Mouse (Mus musculus) hindbrain, embryonic 14.5 days (tissue): ENCODE measurements around the gene Ephx4. TPM values are rescaled to one million over a fixed set of nuclear protein-coding genes. Genes with fewer than 3 reads are reported as not detected.

ENCODE experiments used
- ATAC-seq: fragments of 200-750 bp; cut with Nextera tagmentation; 2 replicates; pipeline ENCODE4 v1.8.0; 2017; ENCODE audit warnings: moderate number of reproducible peaks, mild to moderate bottlenecking, moderate TSS enrichment, moderate library complexity; ENCODE audit not compliant: low FRiP score
- DNase-seq: peaks from one replicate; pipeline ENCODE4 v3.0.0-alpha.2; 2015; ENCODE audit warnings: low spot score
- H3K27ac ChIP-seq: fragments of 300-500 bp; sonication (generic); 2 replicates; pipeline ENCODE4 v1.5.1; 2014; ENCODE audit warnings: mild to moderate bottlenecking, moderate library complexity
- H3K27me3 ChIP-seq: fragments of 300-500 bp; sonication (generic); 2 replicates; pipeline ENCODE4 v1.6.1; 2014; ENCODE audit warnings: mild to moderate bottlenecking, low read length, mixed read lengths; ENCODE audit not compliant: control insufficient read depth, insufficient read depth
- H3K36me3 ChIP-seq: fragments of 300-500 bp; sonication (generic); replicated peaks from 2 replicates; pipeline ENCODE4 v1.6.1; 2014; ENCODE audit not compliant: control insufficient read depth, insufficient read depth
- H3K4me1 ChIP-seq: fragments of 300-500 bp; sonication (generic); replicated peaks from 2 replicates; pipeline ENCODE4 v1.6.1; 2014; ENCODE audit warnings: antibody characterized with exemption, low read length, mixed read lengths; ENCODE audit not compliant: control insufficient read depth, insufficient read depth
- H3K4me2 ChIP-seq: fragments of 300-500 bp; sonication (generic); replicated peaks from 2 replicates; pipeline ENCODE4 v1.6.1; 2014; ENCODE audit warnings: mild to moderate bottlenecking, moderate library complexity
- H3K4me3 ChIP-seq: fragments of 300-500 bp; sonication (generic); replicated peaks from 2 replicates; pipeline ENCODE4 v1.5.1; 2014; ENCODE audit warnings: mild to moderate bottlenecking, low read length
- H3K9ac ChIP-seq: fragments of 300-500 bp; sonication (generic); 2 replicates; pipeline ENCODE4 v1.6.1; 2014
- H3K9me3 ChIP-seq: fragments of 300-500 bp; sonication (generic); 2 replicates; pipeline ENCODE4 v1.6.1; 2016; ENCODE audit warnings: low read length; ENCODE audit not compliant: control insufficient read depth
- WGBS: fragments of 180-500 bp; shearing (Covaris S2); extraction: QIAGEN DNeasy Blood & Tissue Kit; methylation state at CpG from one replicate; pipeline ENCODE4 v1.1.7; 2014; 5-methylcytosine and 5-hydroxymethylcytosine counted together
- polyA plus RNA-seq: library from polyadenylated mRNA; unstranded; fragments of >200 nt; fragmentation: Nextera tagmentation; extraction: Ambion mirVana; gene quantifications from 2 replicates; pipeline ENCODE4 v1.2.1, GENCODE M21; 2014

Ephx4 gene
- polyA plus RNA-seq, 1 experiment from 2014 or later = 2.9 TPM

DNA sequence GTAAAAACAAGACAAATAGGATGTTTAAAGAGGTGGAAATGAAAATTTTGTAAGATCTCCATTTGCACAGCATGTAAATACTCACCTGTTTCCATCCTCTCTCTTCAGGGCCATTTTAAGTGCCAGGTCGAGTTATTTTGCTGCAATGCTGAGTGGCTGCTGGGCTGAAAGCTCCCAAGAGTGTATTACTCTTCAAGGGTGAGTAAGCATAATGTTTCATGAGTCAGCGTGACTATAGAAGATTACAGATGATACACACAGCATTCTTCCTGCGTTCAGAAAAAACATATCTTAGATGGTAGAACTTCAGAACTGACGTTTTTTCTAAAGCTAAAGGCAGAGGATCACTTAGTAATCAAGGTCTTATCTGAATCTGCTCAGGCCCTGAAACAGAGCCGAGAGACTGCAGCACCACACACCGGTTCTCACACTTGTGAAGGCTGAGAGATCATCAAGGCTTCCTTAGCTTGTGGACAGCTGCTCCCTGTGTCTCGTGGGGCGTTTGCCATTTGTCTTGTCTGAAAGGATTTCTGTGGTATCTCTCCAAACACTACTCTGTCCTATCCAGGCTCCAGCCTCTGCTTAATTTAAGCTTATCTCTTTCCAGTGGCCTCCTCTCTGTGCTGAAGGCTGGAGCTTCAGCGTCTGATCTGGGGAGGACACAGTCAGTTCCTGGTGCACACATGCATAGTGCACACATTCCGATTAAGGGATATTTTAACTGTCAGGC is 68.2 kb downstream of the Ephx4 start:
- Histone ChIP-seq H3K4me3 (no peak overlapping the region), H3K4me1 (no peaks in the 10 kb centered on the region), H3K36me3 (no peaks in the 10 kb centered on the region; the same call in 1 of the 2 replicates), H3K9me3 (no peaks in the 10 kb centered on the region), H3K9ac (no peak overlapping the region), H3K27ac (no peak overlapping the region), H3K27me3 (no peaks in the 10 kb centered on the region), H3K4me2 (no peak overlapping the region)
- DNase-seq = no peak
- WGBS = 78% methylated on average over 10 of the region's 10 CpGs
- ATAC-seq = no peak

Other genes starting within 250 kb of the Ephx4 start
- 7.1 TPM in 2 replicates for gene Tgfbr3, start 113.1 kb upstream of the Ephx4 start, polyA plus RNA-seq
- 3.2 and 3.4 TPM in 2 replicates for gene Brdt, start 71.6 kb upstream of the Ephx4 start, polyA plus RNA-seq
- gene Lpcat2b, start 28.8 kb downstream of the Ephx4 start, polyA plus RNA-seq = not detected in 2 replicates
- 17.9 and 23.0 TPM in 2 replicates for gene Btbd8, start 35.3 kb downstream of the Ephx4 start, polyA plus RNA-seq
- gene Gm42669, start 104.9 kb downstream of the Ephx4 start, polyA plus RNA-seq = 0.39 and 0.91 TPM in 2 replicates
- gene 1700028K03Rik, start 132.0 kb downstream of the Ephx4 start, polyA plus RNA-seq = 0.17 and 0.20 TPM in 2 replicates
- 25.9 and 26.6 TPM in 2 replicates for gene Rpap2, start 194.6 kb downstream of the Ephx4 start, polyA plus RNA-seq
- gene Glmn, start 195.2 kb downstream of the Ephx4 start, polyA plus RNA-seq = 33.7 and 36.1 TPM in 2 replicates